Mouse (Mus musculus): ENCODE results near the gene Prkaca.

- TF ChIP-seq CTCF (IDR thresholded peaks at IDR 0.05; ENCODE audit: low read depth, low read length) (no peak), EP300 (IDR thresholded peaks at IDR 0.05; ENCODE audit: insufficient read depth, low read depth, low read length) (no peak)
Measured at GRCm38 (mm10) chr8:83981533-83981932, 8.7 kb downstream of the Prkaca start.

Measured in ES-Bruce4 (cell line).